8 mouse cellular contexts compared by ENCODE assay signal in genomic region chr19:3923586-3923985, GRCm38 (mm10). TPM values are rescaled to one million over a fixed set of nuclear protein-coding genes. Genes with fewer than 3 reads are reported as not detected.
DNase-seq lines count a peak whose midpoint lies in the region; ATAC-seq and TF ChIP-seq lines count a peak whose summit lies in the region.

No protein-coding gene starts in this region.

- no peak for TF ChIP-seq CTCF in small intestine, adult 2 months (IDR thresholded peaks at IDR 0.05; ENCODE audit: extremely low read depth, insufficient read length, insufficient replicate concordance, low read depth, low read length)

- H3K4me3 ChIP-seq in liver, embryonic 13.5 days (replicated peaks) = no peak overlapping the region
- no peak overlapping the region for H3K4me3 ChIP-seq in liver, embryonic 12.5 days
- H3K4me3 ChIP-seq in embryonic facial prominence, embryonic 14.5 days (ENCODE audit: low read depth, low read length) = no peak overlapping the region
- no peak overlapping the region for H3K4me3 ChIP-seq in small intestine, adult 2 months (ENCODE audit: low read depth, low read length)

- 54% methylated on average over 13 of the region's 13 CpGs for WGBS in liver, embryonic 13.5 days (ENCODE audit: insufficient replicate concordance)
- WGBS in liver, embryonic 12.5 days (ENCODE audit: insufficient replicate concordance) = 54% methylated on average over 13 of the region's 13 CpGs
- 57% methylated on average over 13 of the region's 13 CpGs for WGBS in embryonic facial prominence, embryonic 14.5 days
- 48% methylated on average over 13 of the region's 13 CpGs for WGBS in small intestine, adult 2 months

- TF ChIP-seq POLR2A in small intestine, adult 2 months (IDR thresholded peaks at IDR 0.05; ENCODE audit: low read depth, low read length) = no peak

- H3K27ac ChIP-seq in liver, embryonic 13.5 days = 0 out of 2 replicates have a peak overlapping the region, but pooled peaks have one; percentile 29
- H3K27ac ChIP-seq in liver, embryonic 12.5 days = no peak overlapping the region
- peak overlapping the region; percentile 53 for H3K27ac ChIP-seq in embryonic facial prominence, embryonic 14.5 days (replicated peaks; ENCODE audit: low read depth, low read length)
- peak overlapping the region; percentile 78 for H3K27ac ChIP-seq in small intestine, adult 2 months (ENCODE audit: insufficient read depth, low read depth, low read length)

- no peaks in the 10 kb centered on the region for H3K9me3 ChIP-seq in liver, embryonic 13.5 days (replicated peaks)
- no peaks in the 10 kb centered on the region for H3K9me3 ChIP-seq in liver, embryonic 12.5 days (replicated peaks)
- H3K9me3 ChIP-seq in embryonic facial prominence, embryonic 14.5 days (ENCODE audit: control insufficient read depth, low read length) = no peaks in the 10 kb centered on the region

- no peak overlapping the region for H3K4me2 ChIP-seq in liver, embryonic 13.5 days
- no peak overlapping the region for H3K4me2 ChIP-seq in liver, embryonic 12.5 days
- no peak overlapping the region for H3K4me2 ChIP-seq in embryonic facial prominence, embryonic 14.5 days (ENCODE audit: low read depth, low read length)

- H3K4me1 ChIP-seq in liver, embryonic 13.5 days (replicated peaks) = peaks cover 23% of the 10 kb centered on the region
- peaks cover 29% of the 10 kb centered on the region for H3K4me1 ChIP-seq in liver, embryonic 12.5 days
- peaks cover 11% of the 10 kb centered on the region for H3K4me1 ChIP-seq in embryonic facial prominence, embryonic 14.5 days (ENCODE audit: control insufficient read depth, insufficient read depth, low read length)
- peaks cover 33% of the 10 kb centered on the region for H3K4me1 ChIP-seq in small intestine, adult 2 months (ENCODE audit: control insufficient read depth, insufficient read depth, insufficient read length, low read length)

- no peaks in the 10 kb centered on the region for H3K27me3 ChIP-seq in liver, embryonic 13.5 days
- H3K27me3 ChIP-seq in liver, embryonic 12.5 days (replicated peaks) = no peaks in the 10 kb centered on the region; the same call in 1 of the 2 replicates
- H3K27me3 ChIP-seq in embryonic facial prominence, embryonic 14.5 days (replicated peaks; ENCODE audit: control insufficient read depth, insufficient read depth, low read length) = no peaks in the 10 kb centered on the region
- H3K27me3 ChIP-seq in small intestine, adult 2 months (ENCODE audit: control insufficient read depth, insufficient read depth, low read length) = no peaks in the 10 kb centered on the region

- H3K36me3 ChIP-seq in liver, embryonic 13.5 days = no peaks in the 10 kb centered on the region
- no peaks in the 10 kb centered on the region for H3K36me3 ChIP-seq in liver, embryonic 12.5 days
- no peaks in the 10 kb centered on the region for H3K36me3 ChIP-seq in embryonic facial prominence, embryonic 14.5 days (ENCODE audit: control insufficient read depth, insufficient read depth, low read length)
- no peaks in the 10 kb centered on the region for H3K36me3 ChIP-seq in small intestine, adult 2 months (ENCODE audit: control insufficient read depth, insufficient read depth, low read length)

- no peak overlapping the region for H3K9ac ChIP-seq in liver, embryonic 13.5 days
- no peak overlapping the region for H3K9ac ChIP-seq in liver, embryonic 12.5 days
- H3K9ac ChIP-seq in embryonic facial prominence, embryonic 14.5 days (ENCODE audit: low read depth, low read length) = no peak overlapping the region

- ATAC-seq in liver, embryonic 13.5 days (ENCODE audit: low read depth) = 0 out of 2 replicates have a peak, but pooled peaks have one; percentile 1
- no peak for ATAC-seq in liver, embryonic 12.5 days
- peak; percentile 70 for ATAC-seq in embryonic facial prominence, embryonic 14.5 days (ENCODE audit: low read depth)

- DNase-seq in liver, embryonic 13.5 days = no peak
- DNase-seq in embryonic facial prominence, embryonic 14.5 days (ENCODE audit: low spot score) = peak; percentile 75
- peak; percentile 76 for DNase-seq in kidney, postnatal 10 days
- no peak for DNase-seq in adipocyte (ENCODE audit: low spot score)
- no peak for DNase-seq in layer of hippocampus, adult 18-20 months (ENCODE audit: low spot score in 2 of 2)
- DNase-seq in frontal cortex, adult 2 months (ENCODE audit: extremely low spot score in 1 of 2, low spot score in 1 of 2) = no peak

RNA-seq across cellular contexts. Expression of gene Aldh3b1, which starts 6.0 kb away (rescaled TPM):
- polyA plus RNA-seq in liver, embryonic 13.5 days (2015; fragmentation: Nextera tagmentation; extraction: Ambion mirVana) = 3.3 and 3.7 TPM in 2 replicates
- 1.8 and 1.9 TPM in 2 replicates for polyA plus RNA-seq in liver, embryonic 12.5 days (2016; fragmentation: Nextera tagmentation; extraction: Ambion mirVana)
- 4.6 and 4.8 TPM in 2 replicates for polyA plus RNA-seq in embryonic facial prominence, embryonic 14.5 days (2014; fragmentation: Nextera tagmentation; extraction: Ambion mirVana)
- polyA plus RNA-seq in small intestine, adult 2 months (2012; rRNA removed) = 32.8 and 43.0 TPM in 2 replicates
- total RNA-seq in layer of hippocampus, adult 18-20 months (2021) = 1 to 10 TPM; 3.2 to 3.5 TPM
- polyA plus RNA-seq in frontal cortex, adult 2 months (2012; rRNA removed) = 7.9 and 8.5 TPM in 2 replicates

RNA-seq across cellular contexts. Expression of gene Ndufs8, which starts 11.0 kb away (rescaled TPM):
- 189 and 217 TPM in 2 replicates for polyA plus RNA-seq in liver, embryonic 13.5 days (2015; fragmentation: Nextera tagmentation; extraction: Ambion mirVana)
- 197 and 218 TPM in 2 replicates for polyA plus RNA-seq in liver, embryonic 12.5 days (2016; fragmentation: Nextera tagmentation; extraction: Ambion mirVana)
- 297 and 302 TPM in 2 replicates for polyA plus RNA-seq in embryonic facial prominence, embryonic 14.5 days (2014; fragmentation: Nextera tagmentation; extraction: Ambion mirVana)
- 303 and 423 TPM in 2 replicates for polyA plus RNA-seq in small intestine, adult 2 months (2012; rRNA removed)
- 100 to 1,000 TPM; 144 to 147 TPM for total RNA-seq in layer of hippocampus, adult 18-20 months (2021)
- polyA plus RNA-seq in frontal cortex, adult 2 months (2012; rRNA removed) = 283 and 291 TPM in 2 replicates

RNA-seq across cellular contexts. Expression of gene Unc93b1, which starts 11.4 kb away (rescaled TPM):
- polyA plus RNA-seq in liver, embryonic 13.5 days (2015; fragmentation: Nextera tagmentation; extraction: Ambion mirVana) = 17.6 and 18.3 TPM in 2 replicates
- 14.3 and 15.3 TPM in 2 replicates for polyA plus RNA-seq in liver, embryonic 12.5 days (2016; fragmentation: Nextera tagmentation; extraction: Ambion mirVana)
- 21.3 and 24.5 TPM in 2 replicates for polyA plus RNA-seq in embryonic facial prominence, embryonic 14.5 days (2014; fragmentation: Nextera tagmentation; extraction: Ambion mirVana)
- polyA plus RNA-seq in small intestine, adult 2 months (2012; rRNA removed) = 108 and 140 TPM in 2 replicates
- total RNA-seq in layer of hippocampus, adult 18-20 months (2021) = 10 to 100 TPM; 13.6 to 15.9 TPM
- polyA plus RNA-seq in frontal cortex, adult 2 months (2012; rRNA removed) = 31.5 and 34.7 TPM in 2 replicates

RNA-seq across cellular contexts. Expression of gene Tcirg1, which starts 16.7 kb away (rescaled TPM):
- 18.0 and 18.8 TPM in 2 replicates for polyA plus RNA-seq in liver, embryonic 13.5 days (2015; fragmentation: Nextera tagmentation; extraction: Ambion mirVana)
- 24.7 and 26.1 TPM in 2 replicates for polyA plus RNA-seq in liver, embryonic 12.5 days (2016; fragmentation: Nextera tagmentation; extraction: Ambion mirVana)
- 33.6 and 36.5 TPM in 2 replicates for polyA plus RNA-seq in embryonic facial prominence, embryonic 14.5 days (2014; fragmentation: Nextera tagmentation; extraction: Ambion mirVana)
- 107 and 148 TPM in 2 replicates for polyA plus RNA-seq in small intestine, adult 2 months (2012; rRNA removed)
- 10 to 100 TPM; 17.4 to 20.6 TPM for total RNA-seq in layer of hippocampus, adult 18-20 months (2021)
- 45.5 and 48.1 TPM in 2 replicates for polyA plus RNA-seq in frontal cortex, adult 2 months (2012; rRNA removed)

RNA-seq across cellular contexts. Expression of gene Aldh3b3, which starts 34.9 kb away (rescaled TPM):
- not detected in 2 replicates for polyA plus RNA-seq in liver, embryonic 13.5 days (2015; fragmentation: Nextera tagmentation; extraction: Ambion mirVana)
- polyA plus RNA-seq in liver, embryonic 12.5 days (2016; fragmentation: Nextera tagmentation; extraction: Ambion mirVana) = 0.04 TPM in 1 of 2 replicates, not detected in the other
- 0.18 and 0.24 TPM in 2 replicates for polyA plus RNA-seq in embryonic facial prominence, embryonic 14.5 days (2014; fragmentation: Nextera tagmentation; extraction: Ambion mirVana)
- not detected in 2 replicates for polyA plus RNA-seq in small intestine, adult 2 months (2012; rRNA removed)
- total RNA-seq in layer of hippocampus, adult 18-20 months (2021) = not detected
- 0.38 and 0.58 TPM in 2 replicates for polyA plus RNA-seq in frontal cortex, adult 2 months (2012; rRNA removed)

Comparison
In these comparisons a context has a peak if more than half of its experiments do, and no peak if none do; other contexts are left out.
1. DNase-seq: peak in embryonic facial prominence, embryonic 14.5 days (single experiment) and kidney, postnatal 10 days (single experiment); none in liver, embryonic 13.5 days (single experiment), adipocyte (single experiment), layer of hippocampus, adult 18-20 months (0 of 2) and frontal cortex, adult 2 months (0 of 2).